ENCODE assay signal across 27 mouse cellular contexts in the genomic region with DNA sequence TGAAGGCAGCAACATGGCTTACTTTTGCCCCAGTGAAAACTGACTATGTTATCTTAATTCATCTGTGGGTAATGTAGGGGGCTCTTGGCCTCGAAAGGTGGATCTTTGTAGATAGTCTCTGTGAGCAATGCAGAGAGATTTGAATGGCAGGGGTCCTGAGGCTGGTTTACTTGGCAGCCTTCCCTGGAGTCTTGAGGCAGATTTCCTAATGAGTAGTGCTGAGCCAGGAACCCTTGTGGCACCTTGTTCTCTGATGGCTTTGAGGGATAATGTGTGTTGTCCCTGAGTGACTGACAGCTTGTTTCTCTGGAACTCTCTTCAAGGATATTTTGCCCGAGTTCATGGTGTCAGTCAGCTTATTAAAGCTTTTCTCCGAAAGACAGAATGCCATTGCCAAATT.
"Had no signal": no experiment of that assay in that cellular context is flagged by ENCODE, and none has a peak within 500 bp of the region (broad histone marks: within the 10 kb centered on the region; RNA-seq: fewer than 3 reads in every experiment).

No protein-coding gene starts in this region.

- DNase-seq: gastrocnemius, adult 2 months; gastrocnemius, postnatal 10 days; gastrocnemius, postnatal 25 days; heart, adult 18-20 months; heart, postnatal 10 days; heart, postnatal 4 days; kidney, adult 18-20 months; kidney, adult 8-10 months; kidney, postnatal 10 days; kidney, postnatal 25 days; kidney, postnatal 4 days; liver; liver, embryonic 13.5 days had no signal

- H3K9ac ChIP-seq: heart, embryonic 12.5 days; hindbrain, embryonic 12.5 days; hindbrain, embryonic 14.5 days; intestine, embryonic 15.5 days; limb, embryonic 12.5 days; liver, embryonic 13.5 days; liver, embryonic 15.5 days had no signal

- H3K27ac ChIP-seq: gastrocnemius, adult 2 months; heart, embryonic 10.5 days; hindbrain, embryonic 10.5 days; hindbrain, embryonic 12.5 days; hindbrain, embryonic 14.5 days; intestine, embryonic 15.5 days; layer of hippocampus, adult 2 months; left cerebral cortex, adult 2 months; limb, embryonic 10.5 days; limb, embryonic 12.5 days; liver, embryonic 13.5 days; liver, embryonic 15.5 days had no signal

- H3K9me3 ChIP-seq: heart, embryonic 10.5 days; heart, embryonic 12.5 days; hindbrain, embryonic 10.5 days; hindbrain, embryonic 12.5 days; intestine, embryonic 15.5 days; limb, embryonic 10.5 days; limb, embryonic 12.5 days; liver, embryonic 13.5 days; liver, embryonic 15.5 days had no signal

- H3K27me3 ChIP-seq: heart, embryonic 12.5 days; hindbrain, embryonic 12.5 days; intestine, embryonic 15.5 days; limb, embryonic 12.5 days; liver, embryonic 13.5 days; liver, embryonic 15.5 days had no signal

- H3K4me3 ChIP-seq: gastrocnemius, adult 2 months; heart, embryonic 10.5 days; heart, embryonic 12.5 days; hindbrain, embryonic 10.5 days; hindbrain, embryonic 12.5 days; intestine, embryonic 15.5 days; layer of hippocampus, adult 2 months; left cerebral cortex, adult 2 months; limb, embryonic 10.5 days; limb, embryonic 12.5 days; liver, embryonic 13.5 days; liver, embryonic 15.5 days had no signal

- ATAC-seq: inflammation-experienced regulatory T-cells, adult 6 months; intestine, embryonic 15.5 days; intestine, postnatal 0 days had no signal

- H3K36me3 ChIP-seq: intestine, embryonic 15.5 days had no signal

- H3K4me2 ChIP-seq: heart, embryonic 12.5 days; hindbrain, embryonic 12.5 days; hindbrain, embryonic 14.5 days; intestine, embryonic 15.5 days; limb, embryonic 12.5 days; liver, embryonic 11.5 days; liver, embryonic 13.5 days; liver, embryonic 15.5 days had no signal

- H3K4me1 ChIP-seq: hindbrain, embryonic 10.5 days; hindbrain, embryonic 12.5 days; intestine, embryonic 15.5 days; limb, embryonic 10.5 days; limb, embryonic 12.5 days had no signal
